Mouse (Mus musculus): Measurements from ENCODE around the gene Ppargc1a. TPM values are rescaled to one million over a fixed set of nuclear protein-coding genes. Genes with fewer than 3 reads are reported as not detected.

The Ppargc1a gene
- polyA plus RNA-seq, 1 experiment from 2014 or later: 8.1 TPM

- Histone ChIP-seq H3K4me2 (replicated peaks; ENCODE audit: low read depth) (no peak overlapping the region), H3K27ac (ENCODE audit: low read depth, low read length) (no peak overlapping the region), H3K9ac (ENCODE audit: low read depth, low read length) (no peak overlapping the region), H3K4me1 (replicated peaks; ENCODE audit: control insufficient read depth, insufficient read depth, low read length) (no peaks in the 10 kb centered on the region), H3K36me3 (ENCODE audit: control insufficient read depth, insufficient read depth) (peaks cover under 1% of the 10 kb centered on the region; the same call in 1 of the 2 replicates), H3K4me3 (ENCODE audit: low read depth, low read length) (no peak overlapping the region), H3K9me3 (ENCODE audit: control insufficient read depth) (no peaks in the 10 kb centered on the region), H3K27me3 (replicated peaks; ENCODE audit: control insufficient read depth, insufficient read depth, low read length) (no peaks in the 10 kb centered on the region)
- WGBS: 62% methylated on average over 2 of the region's 2 CpGs
- TF ChIP-seq CTCF (IDR thresholded peaks at IDR 0.05; ENCODE audit: low read depth): no peak
- ATAC-seq: no peak
These were observed 88.1 kb downstream of the Ppargc1a start for GRCm38 (mm10) chr5:51479456-51479855.

GRCm38 (mm10) chr5:51478319-51478994, 89.1 kb downstream of the Ppargc1a start:
- peaks cover 10% of the 10 kb centered on the region; the same call in 1 of the 2 replicates for H3K36me3 ChIP-seq (ENCODE audit: control insufficient read depth, insufficient read depth)
- no peak overlapping the region for H3K4me3 ChIP-seq (ENCODE audit: low read depth, low read length)
- no peak for TF ChIP-seq CTCF (IDR thresholded peaks at IDR 0.05; ENCODE audit: low read depth)
- H3K9ac ChIP-seq (ENCODE audit: low read depth, low read length): no peak overlapping the region
- no peaks in the 10 kb centered on the region for H3K27me3 ChIP-seq (replicated peaks; ENCODE audit: control insufficient read depth, insufficient read depth, low read length)
- H3K27ac ChIP-seq (ENCODE audit: low read depth, low read length): no peak overlapping the region
- H3K4me1 ChIP-seq (replicated peaks; ENCODE audit: control insufficient read depth, insufficient read depth, low read length): no peaks in the 10 kb centered on the region
- no peaks in the 10 kb centered on the region for H3K9me3 ChIP-seq (ENCODE audit: control insufficient read depth)
- ATAC-seq: no peak
- 23% methylated on average over 7 of the region's 7 CpGs for WGBS
- H3K4me2 ChIP-seq (replicated peaks; ENCODE audit: low read depth): no peak overlapping the region

GRCm38 (mm10) chr5:51477140-51477539, 90.4 kb downstream of the Ppargc1a start:
- H3K4me3 ChIP-seq (ENCODE audit: low read depth, low read length): no peak overlapping the region
- TF ChIP-seq CTCF (IDR thresholded peaks at IDR 0.05; ENCODE audit: low read depth): no peak
- H3K4me1 ChIP-seq (replicated peaks; ENCODE audit: control insufficient read depth, insufficient read depth, low read length): no peaks in the 10 kb centered on the region
- no peaks in the 10 kb centered on the region for H3K27me3 ChIP-seq (replicated peaks; ENCODE audit: control insufficient read depth, insufficient read depth, low read length)
- H3K36me3 ChIP-seq (ENCODE audit: control insufficient read depth, insufficient read depth): peaks cover 19% of the 10 kb centered on the region; the same call in 1 of the 2 replicates
- no peaks in the 10 kb centered on the region for H3K9me3 ChIP-seq (ENCODE audit: control insufficient read depth)
- 77% methylated on average over 3 of the region's 3 CpGs for WGBS
- ATAC-seq: no peak
- no peak overlapping the region for H3K9ac ChIP-seq (ENCODE audit: low read depth, low read length)
- no peak overlapping the region for H3K27ac ChIP-seq (ENCODE audit: low read depth, low read length)
- no peak overlapping the region for H3K4me2 ChIP-seq (replicated peaks; ENCODE audit: low read depth)

DNA sequence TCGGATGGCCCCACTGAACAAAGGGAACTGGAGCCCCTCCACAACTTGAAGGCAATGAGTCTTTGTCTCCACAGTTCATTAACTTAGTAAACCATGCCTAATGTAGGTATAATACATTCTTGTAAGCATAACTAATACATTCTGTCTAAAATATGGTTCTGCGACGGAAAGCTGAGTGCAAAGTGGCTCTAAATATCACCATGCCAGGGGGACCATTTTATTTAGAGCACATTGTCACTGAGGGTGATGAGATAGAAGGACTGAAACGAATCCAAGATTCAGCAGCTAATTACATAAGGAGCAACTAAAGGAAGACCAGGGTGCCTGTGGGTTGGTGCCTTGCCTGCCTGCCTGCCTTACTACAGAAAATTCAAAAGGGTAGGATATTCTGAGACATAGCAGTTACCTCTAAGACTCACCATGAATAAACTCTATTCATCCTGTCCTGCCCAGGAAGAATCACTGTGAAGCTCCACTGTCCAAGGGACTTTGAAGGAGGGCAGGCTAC, 92.4 kb downstream of the Ppargc1a start:
- no peaks in the 10 kb centered on the region for H3K27me3 ChIP-seq (replicated peaks; ENCODE audit: control insufficient read depth, insufficient read depth, low read length)
- no peaks in the 10 kb centered on the region for H3K4me1 ChIP-seq (replicated peaks; ENCODE audit: control insufficient read depth, insufficient read depth, low read length)

GRCm38 (mm10) chr5:51471614-51472013, 95.9 kb downstream of the Ppargc1a start:
- Histone ChIP-seq H3K9ac (ENCODE audit: low read depth, low read length) (no peak overlapping the region), H3K4me2 (replicated peaks; ENCODE audit: low read depth) (no peak overlapping the region), H3K9me3 (ENCODE audit: control insufficient read depth) (no peaks in the 10 kb centered on the region), H3K27ac (ENCODE audit: low read depth, low read length) (no peak overlapping the region), H3K36me3 (ENCODE audit: control insufficient read depth, insufficient read depth) (peaks cover 19% of the 10 kb centered on the region; the same call in 1 of the 2 replicates), H3K4me3 (ENCODE audit: low read depth, low read length) (no peak overlapping the region), H3K4me1 (replicated peaks; ENCODE audit: control insufficient read depth, insufficient read depth, low read length) (no peaks in the 10 kb centered on the region), H3K27me3 (replicated peaks; ENCODE audit: control insufficient read depth, insufficient read depth, low read length) (no peaks in the 10 kb centered on the region)
- WGBS: 89% methylated on average over 4 of the region's 4 CpGs
- ATAC-seq: no peak
- no peak for TF ChIP-seq CTCF (IDR thresholded peaks at IDR 0.05; ENCODE audit: low read depth)

More for the DNA sequence above, 92.4 kb downstream of the Ppargc1a start:
- no peak overlapping the region for H3K4me3 ChIP-seq (ENCODE audit: low read depth, low read length)
- ATAC-seq: no peak
- H3K9me3 ChIP-seq (ENCODE audit: control insufficient read depth): no peaks in the 10 kb centered on the region
- no peak overlapping the region for H3K4me2 ChIP-seq (replicated peaks; ENCODE audit: low read depth)
- peaks cover 19% of the 10 kb centered on the region; the same call in 1 of the 2 replicates for H3K36me3 ChIP-seq (ENCODE audit: control insufficient read depth, insufficient read depth)
- no peak overlapping the region for H3K27ac ChIP-seq (ENCODE audit: low read depth, low read length)
- no peak overlapping the region for H3K9ac ChIP-seq (ENCODE audit: low read depth, low read length)
- WGBS: 84% methylated on average over 4 of the region's 4 CpGs
- no peak for TF ChIP-seq CTCF (IDR thresholded peaks at IDR 0.05; ENCODE audit: low read depth)

DNA sequence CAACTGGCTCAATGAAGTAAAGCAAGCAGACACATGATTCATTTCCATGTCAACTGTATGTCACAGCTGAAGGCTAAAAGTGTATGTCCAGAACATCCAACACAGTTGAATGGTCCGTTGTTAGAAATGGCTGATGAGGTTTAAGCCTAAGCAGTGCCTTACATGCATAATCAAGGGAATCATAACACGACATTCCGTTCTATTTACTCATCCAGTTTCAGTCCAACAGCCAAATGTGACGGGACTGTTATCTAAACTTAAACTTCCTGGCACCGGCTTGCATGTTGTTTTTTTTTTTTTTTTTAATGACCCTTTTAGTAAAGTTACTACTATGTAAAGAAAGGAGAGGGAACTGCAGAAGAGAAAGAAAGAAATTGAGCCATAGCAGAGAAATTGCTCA, 101.5 kb downstream of the Ppargc1a start:
- WGBS: 37% methylated on average over 5 of the region's 5 CpGs
- no peak overlapping the region for H3K4me3 ChIP-seq (ENCODE audit: low read depth, low read length)
- ATAC-seq: no peak
- no peak overlapping the region for H3K9ac ChIP-seq (ENCODE audit: low read depth, low read length)
- H3K9me3 ChIP-seq (ENCODE audit: control insufficient read depth): no peaks in the 10 kb centered on the region
- H3K27me3 ChIP-seq (replicated peaks; ENCODE audit: control insufficient read depth, insufficient read depth, low read length): no peaks in the 10 kb centered on the region
- H3K36me3 ChIP-seq (ENCODE audit: control insufficient read depth, insufficient read depth): peaks cover 3% of the 10 kb centered on the region; the same call in 1 of the 2 replicates
- H3K4me1 ChIP-seq (replicated peaks; ENCODE audit: control insufficient read depth, insufficient read depth, low read length): no peaks in the 10 kb centered on the region
- no peak overlapping the region for H3K4me2 ChIP-seq (replicated peaks; ENCODE audit: low read depth)
- H3K27ac ChIP-seq (ENCODE audit: low read depth, low read length): no peak overlapping the region
- no peak for TF ChIP-seq CTCF (IDR thresholded peaks at IDR 0.05; ENCODE audit: low read depth)

Measured in intestine, postnatal 0 days (tissue).